In genomic region chr17:24469910-24470602, GRCm38 (mm10) we compare ENCODE assay signal across 8 mouse cellular contexts. TPM values are rescaled to one million over a fixed set of nuclear protein-coding genes. Genes with fewer than 3 reads are reported as not detected.
DNase-seq lines count a peak whose midpoint lies in the region; ATAC-seq lines count a peak whose summit lies in the region.

Gene E4f1, minus strand, starts transcription at chr17:24470313.
Gene Pgp, plus strand, starts transcription at chr17:24470392.

- H3K4me1 ChIP-seq in brown adipose tissue, adult 24 weeks (ENCODE audit: control insufficient read depth, insufficient read depth, insufficient read length, low read length): peaks cover 14% of the 10 kb centered on the region
- peaks cover 42% of the 10 kb centered on the region for H3K4me1 ChIP-seq in heart, embryonic 13.5 days
- peaks cover 35% of the 10 kb centered on the region for H3K4me1 ChIP-seq in liver, embryonic 12.5 days
- H3K4me1 ChIP-seq in stomach, embryonic 15.5 days: peaks cover 33% of the 10 kb centered on the region

- peak within 1 kb of the TSS; percentile 82 for H3K4me3 ChIP-seq in brown adipose tissue, adult 24 weeks (ENCODE audit: insufficient read depth, low read depth, low read length)
- peak within 1 kb of the TSS; percentile 95 for H3K4me3 ChIP-seq in heart, embryonic 13.5 days
- peak within 1 kb of the TSS; percentile 95 for H3K4me3 ChIP-seq in liver, embryonic 12.5 days
- H3K4me3 ChIP-seq in stomach, embryonic 15.5 days (replicated peaks): peak within 1 kb of the TSS; percentile 71

- under 1% methylated on average over 73 of the region's 75 CpGs for WGBS in heart, embryonic 13.5 days
- WGBS in liver, embryonic 12.5 days (ENCODE audit: insufficient replicate concordance): under 1% methylated on average over 69 of the region's 75 CpGs
- WGBS in stomach, embryonic 15.5 days: under 1% methylated on average over 73 of the region's 75 CpGs

- H3K9ac ChIP-seq in heart, embryonic 13.5 days: peak within 1 kb of the TSS; percentile 97
- H3K9ac ChIP-seq in liver, embryonic 12.5 days: peak within 1 kb of the TSS; percentile 99
- H3K9ac ChIP-seq in stomach, embryonic 15.5 days: peak within 1 kb of the TSS; percentile 88

- ATAC-seq in heart, embryonic 13.5 days (ENCODE audit: extremely low read depth, insufficient number of reproducible peaks, low FRiP score, low TSS enrichment): peak; percentile 95
- ATAC-seq in liver, embryonic 12.5 days: peak; percentile 96
- ATAC-seq in stomach, embryonic 15.5 days (ENCODE audit: insufficient read depth, low FRiP score, low read depth): peak; percentile 96

- H3K4me2 ChIP-seq in heart, embryonic 13.5 days: peak within 1 kb of the TSS; percentile 100
- peak within 1 kb of the TSS; percentile 90 for H3K4me2 ChIP-seq in liver, embryonic 12.5 days
- peak within 1 kb of the TSS; percentile 96 for H3K4me2 ChIP-seq in stomach, embryonic 15.5 days

- peak within 1 kb of the TSS; percentile 83 for H3K27ac ChIP-seq in brown adipose tissue, adult 24 weeks (replicated peaks; ENCODE audit: low read depth, low read length)
- H3K27ac ChIP-seq in heart, embryonic 13.5 days (replicated peaks): peak within 1 kb of the TSS; percentile 89
- H3K27ac ChIP-seq in liver, embryonic 12.5 days: peak within 1 kb of the TSS; percentile 96
- peak within 1 kb of the TSS; percentile 90 for H3K27ac ChIP-seq in stomach, embryonic 15.5 days

- no peaks in the 10 kb centered on the region for H3K27me3 ChIP-seq in heart, embryonic 13.5 days (replicated peaks)
- H3K27me3 ChIP-seq in liver, embryonic 12.5 days (replicated peaks): no peaks in the 10 kb centered on the region
- no peaks in the 10 kb centered on the region for H3K27me3 ChIP-seq in stomach, embryonic 15.5 days (replicated peaks)

- H3K9me3 ChIP-seq in heart, embryonic 13.5 days: no peaks in the 10 kb centered on the region
- no peaks in the 10 kb centered on the region for H3K9me3 ChIP-seq in liver, embryonic 12.5 days (replicated peaks)
- no peaks in the 10 kb centered on the region for H3K9me3 ChIP-seq in stomach, embryonic 15.5 days

- DNase-seq in CD4-positive, CD25-positive, alpha-beta regulatory T cell, adult 2 months (ENCODE audit: low read depth, low spot score): peak; percentile 99
- peak; percentile 72 for DNase-seq in fat pad, adult 2 months (ENCODE audit: extremely low read depth, low read depth, low spot score)
- peak; percentile 99 for DNase-seq in kidney, postnatal 10 days
- peak; percentile 95 to 96 for DNase-seq in natural killer cell, adult 2 months (ENCODE audit: low spot score in 2 of 2)

- H3K36me3 ChIP-seq in heart, embryonic 13.5 days: peaks cover 24% of the 10 kb centered on the region
- H3K36me3 ChIP-seq in liver, embryonic 12.5 days: peaks cover 40% of the 10 kb centered on the region
- H3K36me3 ChIP-seq in stomach, embryonic 15.5 days: peaks cover 15% of the 10 kb centered on the region

RNA-seq across cellular contexts. Expression of gene E4f1, which starts in this region (rescaled TPM):
- 6.9 and 7.0 TPM in 2 replicates for polyA plus RNA-seq in brown adipose tissue, adult 24 weeks (2012; ENCODE audit: insufficient read depth, insufficient read length, missing spikeins)
- polyA plus RNA-seq in heart, embryonic 13.5 days (2015; fragmentation: Nextera tagmentation; extraction: Ambion mirVana): 24.5 and 25.9 TPM in 2 replicates
- 19.2 and 20.7 TPM in 2 replicates for polyA plus RNA-seq in liver, embryonic 12.5 days (2016; fragmentation: Nextera tagmentation; extraction: Ambion mirVana)
- polyA plus RNA-seq in stomach, embryonic 15.5 days (2015; fragmentation: Nextera tagmentation; extraction: Ambion mirVana): 30.8 and 33.7 TPM in 2 replicates

RNA-seq across cellular contexts. Expression of gene Pgp, which starts in this region (rescaled TPM):
- polyA plus RNA-seq in brown adipose tissue, adult 24 weeks (2012; ENCODE audit: insufficient read depth, insufficient read length, missing spikeins): 40.0 and 47.3 TPM in 2 replicates
- 61.3 and 66.8 TPM in 2 replicates for polyA plus RNA-seq in heart, embryonic 13.5 days (2015; fragmentation: Nextera tagmentation; extraction: Ambion mirVana)
- 99.5 and 101 TPM in 2 replicates for polyA plus RNA-seq in liver, embryonic 12.5 days (2016; fragmentation: Nextera tagmentation; extraction: Ambion mirVana)
- 64.6 and 65.3 TPM in 2 replicates for polyA plus RNA-seq in stomach, embryonic 15.5 days (2015; fragmentation: Nextera tagmentation; extraction: Ambion mirVana)

Comparison
In these comparisons a context has a peak if more than half of its experiments do, and no peak if none do; other contexts are left out.
1. Peak in every context shown above with its lines: DNase-seq, ATAC-seq, H3K4me3 ChIP-seq and H3K27ac ChIP-seq.